8 mouse cellular contexts compared by ENCODE assay signal in the genomic region with DNA sequence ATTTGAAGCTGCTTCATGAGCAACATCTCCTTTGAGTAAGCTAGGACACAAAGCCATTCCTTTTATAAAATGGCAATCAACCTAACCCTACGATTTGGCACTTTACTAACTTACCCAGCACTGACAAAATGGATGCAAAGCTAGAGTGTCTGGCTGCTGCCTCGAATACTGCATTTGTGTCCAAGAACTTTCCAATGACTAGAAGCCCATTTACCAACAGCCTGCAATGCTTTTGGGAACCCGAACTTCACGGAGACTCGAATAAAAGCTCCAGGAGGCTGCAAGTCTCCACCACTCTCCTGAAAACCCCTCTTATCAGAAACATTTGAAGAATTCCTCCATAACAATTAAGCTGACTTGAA. TPM values are rescaled to one million over a fixed set of nuclear protein-coding genes. Genes with fewer than 3 reads are reported as not detected.
A peak's percentile ranks its signal among the peaks of the same experiment; 100 is the strongest.
DNase-seq lines count a peak whose midpoint lies in the region; ATAC-seq and TF ChIP-seq lines count a peak whose summit lies in the region.

No protein-coding gene starts in this region.

- no peak for TF ChIP-seq CTCF in E14TG2a.4 (conservative IDR thresholded peaks at IDR 0.05; ENCODE audit: low read length)
- no peak for TF ChIP-seq CTCF in small intestine, adult 2 months (IDR thresholded peaks at IDR 0.05; ENCODE audit: extremely low read depth, insufficient read length, insufficient replicate concordance, low read depth, low read length)

- H3K9me3 ChIP-seq in heart, embryonic 11.5 days (replicated peaks; ENCODE audit: control insufficient read depth, low read length), result no peaks in the 10 kb centered on the region
- H3K9me3 ChIP-seq in E14TG2a.4 (ENCODE audit: low read length), result no peaks in the 10 kb centered on the region
- no peaks in the 10 kb centered on the region for H3K9me3 ChIP-seq in embryonic facial prominence, embryonic 13.5 days
- H3K9me3 ChIP-seq in limb, embryonic 12.5 days, result no peaks in the 10 kb centered on the region

- no peak for TF ChIP-seq POLR2A in small intestine, adult 2 months (IDR thresholded peaks at IDR 0.05; ENCODE audit: low read depth, low read length)

- H3K36me3 ChIP-seq in heart, embryonic 11.5 days (ENCODE audit: control insufficient read depth, insufficient read depth, low read length), result no peaks in the 10 kb centered on the region
- no peaks in the 10 kb centered on the region for H3K36me3 ChIP-seq in E14TG2a.4 (ENCODE audit: insufficient read depth, low read length)
- H3K36me3 ChIP-seq in embryonic facial prominence, embryonic 13.5 days, result 0 out of 2 replicates have a peak, but pooled peaks cover 9% of the 10 kb centered on the region
- H3K36me3 ChIP-seq in limb, embryonic 12.5 days, result no peaks in the 10 kb centered on the region; the same call in 1 of the 2 replicates
- H3K36me3 ChIP-seq in small intestine, adult 2 months (ENCODE audit: control insufficient read depth, insufficient read depth, low read length), result no peaks in the 10 kb centered on the region

- no peaks in the 10 kb centered on the region for H3K27me3 ChIP-seq in heart, embryonic 11.5 days (ENCODE audit: control insufficient read depth, insufficient read depth, low read length)
- H3K27me3 ChIP-seq in E14TG2a.4 (ENCODE audit: insufficient read depth, low read length), result no peaks in the 10 kb centered on the region
- H3K27me3 ChIP-seq in embryonic facial prominence, embryonic 13.5 days, result no peaks in the 10 kb centered on the region
- no peaks in the 10 kb centered on the region for H3K27me3 ChIP-seq in limb, embryonic 12.5 days
- no peaks in the 10 kb centered on the region for H3K27me3 ChIP-seq in small intestine, adult 2 months (ENCODE audit: control insufficient read depth, insufficient read depth, low read length)

- no peak for DNase-seq in heart, postnatal 4 days
- DNase-seq in left cerebral cortex, adult 8-10 months (ENCODE audit: low spot score in 2 of 2), result no peak
- no peak for DNase-seq in layer of hippocampus, adult 9-10 months (ENCODE audit: low spot score)

- H3K4me1 ChIP-seq in heart, embryonic 11.5 days (ENCODE audit: control insufficient read depth, insufficient read depth, low read length), result peaks cover 24% of the 10 kb centered on the region
- H3K4me1 ChIP-seq in E14TG2a.4 (replicated peaks; ENCODE audit: low read depth, low read length), result peaks cover 36% of the 10 kb centered on the region
- H3K4me1 ChIP-seq in embryonic facial prominence, embryonic 13.5 days, result peaks cover 19% of the 10 kb centered on the region
- H3K4me1 ChIP-seq in limb, embryonic 12.5 days (replicated peaks), result peaks cover 13% of the 10 kb centered on the region
- peaks cover 5% of the 10 kb centered on the region; the same call in 1 of the 2 replicates for H3K4me1 ChIP-seq in small intestine, adult 2 months (ENCODE audit: control insufficient read depth, insufficient read depth, insufficient read length, low read length)

- no peak for ATAC-seq in heart, embryonic 11.5 days (replicated peaks; ENCODE audit: insufficient number of reproducible peaks, low FRiP score, low TSS enrichment)
- no peak for ATAC-seq in embryonic facial prominence, embryonic 13.5 days (ENCODE audit: insufficient number of reproducible peaks, insufficient read depth, low FRiP score, low TSS enrichment, low read depth)
- ATAC-seq in limb, embryonic 12.5 days (ENCODE audit: insufficient number of reproducible peaks, insufficient read depth, low FRiP score, low TSS enrichment, low read depth), result no peak

- H3K4me3 ChIP-seq in heart, embryonic 11.5 days (ENCODE audit: low read depth, low read length), result peak overlapping the region; percentile 99
- H3K4me3 ChIP-seq in E14TG2a.4 (replicated peaks; ENCODE audit: low read length), result peak overlapping the region; percentile 89
- peak overlapping the region; percentile 71 for H3K4me3 ChIP-seq in embryonic facial prominence, embryonic 13.5 days
- H3K4me3 ChIP-seq in limb, embryonic 12.5 days (replicated peaks), result peak overlapping the region; percentile 99
- peak overlapping the region; percentile 76; the same call in 1 of the 2 replicates for H3K4me3 ChIP-seq in small intestine, adult 2 months (ENCODE audit: low read depth, low read length)

- 5% methylated on average over 5 of the region's 5 CpGs for WGBS in heart, embryonic 11.5 days (ENCODE audit: insufficient replicate concordance)
- 2% methylated on average over 5 of the region's 5 CpGs for WGBS in embryonic facial prominence, embryonic 13.5 days
- WGBS in limb, embryonic 12.5 days, result 5% methylated on average over 5 of the region's 5 CpGs
- WGBS in small intestine, adult 2 months, result 2% methylated on average over 5 of the region's 5 CpGs

- peak overlapping the region; percentile 100 for H3K27ac ChIP-seq in heart, embryonic 11.5 days (ENCODE audit: low read depth, low read length)
- peak overlapping the region; percentile 99; the same call in 1 of the 2 replicates for H3K27ac ChIP-seq in embryonic facial prominence, embryonic 13.5 days
- peak overlapping the region; percentile 100 for H3K27ac ChIP-seq in limb, embryonic 12.5 days
- H3K27ac ChIP-seq in small intestine, adult 2 months (ENCODE audit: insufficient read depth, low read depth, low read length), result peak overlapping the region; percentile 30; the same call in 1 of the 2 replicates

- H3K4me2 ChIP-seq in heart, embryonic 11.5 days, result peak overlapping the region; percentile 87
- H3K4me2 ChIP-seq in embryonic facial prominence, embryonic 13.5 days, result peak overlapping the region; percentile 79
- H3K4me2 ChIP-seq in limb, embryonic 12.5 days, result peak overlapping the region; percentile 80

- H3K9ac ChIP-seq in heart, embryonic 11.5 days (ENCODE audit: low read depth, low read length), result peak overlapping the region; percentile 96
- peak overlapping the region; percentile 99 for H3K9ac ChIP-seq in embryonic facial prominence, embryonic 13.5 days
- peak overlapping the region; percentile 99 for H3K9ac ChIP-seq in limb, embryonic 12.5 days (replicated peaks)

RNA-seq across cellular contexts. Expression of gene Tab2, which starts 1.4 kb away (rescaled TPM):
- polyA plus RNA-seq in heart, embryonic 11.5 days (2014; fragmentation: Nextera tagmentation; extraction: Ambion mirVana), result 24.8 and 28.4 TPM in 2 replicates
- total RNA-seq in heart, postnatal 4 days (2021), result 10 to 100 TPM; 75.5 to 76.6 TPM
- polyA plus RNA-seq in embryonic facial prominence, embryonic 13.5 days (2015; fragmentation: Nextera tagmentation; extraction: Ambion mirVana), result 28.7 and 28.8 TPM in 2 replicates
- 27.5 and 29.5 TPM in 2 replicates for polyA plus RNA-seq in limb, embryonic 12.5 days (2016; fragmentation: Nextera tagmentation; extraction: Ambion mirVana)
- 9.1 and 19.7 TPM in 2 replicates for polyA plus RNA-seq in small intestine, adult 2 months (2012; rRNA removed)
- total RNA-seq in left cerebral cortex, adult 8-10 months (2022), result 10 to 100 TPM; 56.0 to 59.9 (median 57.3) TPM

Comparison
In these comparisons a context has a peak if more than half of its experiments do, and no peak if none do; other contexts are left out.
1. H3K27ac ChIP-seq: peak in every context shown above with its lines; median percentile 100 in heart, embryonic 11.5 days; 100 in limb, embryonic 12.5 days; 99 in embryonic facial prominence, embryonic 13.5 days; 30 in small intestine, adult 2 months.